Mouse (Mus musculus): ENCODE data around the gene Unkl. TPM values are rescaled to one million over a fixed set of nuclear protein-coding genes. Genes with fewer than 3 reads are reported as not detected.
A peak's percentile ranks its signal among the peaks of the same experiment; 100 is the strongest.

Unkl gene
- 10 to 100 TPM in 1 of 2 experiments, 1 to 10 TPM in 1; 8.5 to 10.4 TPM for total RNA-seq (2021)

- DNase-seq = peak; percentile 87
These were observed at the start of gene Unkl for GRCm38 (mm10) chr17:25188150-25189031. TSS of gene Unkl (plus strand) at chr17:25188397.

GRCm38 (mm10) chr17:25138803-25139202 is 49.4 kb upstream of the Unkl start:
- DNase-seq = no peak

DNA sequence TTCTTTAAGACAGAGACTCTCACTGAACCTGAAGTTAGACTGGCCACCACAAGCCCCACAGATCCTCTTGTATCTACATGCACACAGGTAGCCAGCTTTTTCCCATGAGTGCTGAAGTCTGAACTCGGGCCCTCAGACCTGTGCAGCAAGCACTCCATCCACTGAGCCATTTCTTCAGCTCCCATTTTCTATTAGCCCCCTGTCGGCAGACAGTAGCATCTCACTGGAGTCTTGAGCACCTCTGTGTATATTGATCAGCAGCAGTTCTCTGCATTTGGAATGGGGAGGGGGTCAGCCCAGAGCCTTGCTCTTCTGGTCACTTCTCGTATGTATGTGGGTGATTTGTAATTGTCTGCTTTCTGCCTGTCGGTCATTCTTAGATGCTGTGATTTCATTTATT is 48.2 kb upstream of the Unkl start:
- peak; percentile 22 for DNase-seq

DNA sequence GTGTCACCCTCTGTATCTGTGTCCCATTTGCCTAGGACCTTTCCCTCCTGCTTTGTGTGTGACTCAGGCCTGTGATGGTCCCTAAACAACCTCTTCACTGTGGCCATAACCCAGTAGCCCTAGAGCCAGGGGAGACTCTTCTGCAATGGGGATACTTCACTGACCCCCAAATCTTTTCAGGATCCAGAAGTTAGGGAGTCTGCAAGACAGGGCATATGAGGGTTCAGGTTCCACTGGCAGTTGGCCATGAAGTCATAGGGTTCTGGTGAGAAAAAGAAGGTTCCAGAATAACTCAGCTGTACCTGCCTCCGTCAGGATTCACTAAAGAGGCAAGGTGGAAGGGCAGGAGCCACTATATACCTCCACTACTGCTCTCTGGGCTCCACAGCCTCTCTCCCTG is 26.0 kb upstream of the Unkl start, which contains the start of gene Ccdc154:
TSS of gene Ccdc154 (plus strand) at position 301 of the 400 bp plus-strand sequence.
- no peak for DNase-seq

DNA sequence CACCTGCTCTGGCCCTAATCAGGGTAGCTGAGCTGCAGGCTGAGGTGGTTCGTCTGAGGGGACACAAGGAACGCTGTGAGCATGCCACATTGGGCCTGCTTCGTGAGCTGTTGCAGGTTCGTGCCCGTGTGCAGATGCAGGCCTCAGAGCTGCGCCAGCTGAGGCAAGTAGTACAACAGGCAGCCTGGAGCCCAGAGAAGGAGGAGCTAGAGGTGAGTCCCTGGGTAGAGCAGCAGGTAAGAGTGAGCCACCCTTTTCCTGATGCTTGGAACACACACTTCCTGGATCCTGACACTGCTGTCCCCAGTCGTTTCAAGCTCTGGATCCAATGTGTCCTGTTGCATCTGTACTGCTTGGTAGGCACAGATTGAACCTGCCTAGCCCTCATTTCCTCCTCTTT is 24.8 kb upstream of the Unkl start:
- DNase-seq = no peak

GRCm38 (mm10) chr17:25164770-25165169 is 23.4 kb upstream of the Unkl start:
- DNase-seq = no peak

DNA sequence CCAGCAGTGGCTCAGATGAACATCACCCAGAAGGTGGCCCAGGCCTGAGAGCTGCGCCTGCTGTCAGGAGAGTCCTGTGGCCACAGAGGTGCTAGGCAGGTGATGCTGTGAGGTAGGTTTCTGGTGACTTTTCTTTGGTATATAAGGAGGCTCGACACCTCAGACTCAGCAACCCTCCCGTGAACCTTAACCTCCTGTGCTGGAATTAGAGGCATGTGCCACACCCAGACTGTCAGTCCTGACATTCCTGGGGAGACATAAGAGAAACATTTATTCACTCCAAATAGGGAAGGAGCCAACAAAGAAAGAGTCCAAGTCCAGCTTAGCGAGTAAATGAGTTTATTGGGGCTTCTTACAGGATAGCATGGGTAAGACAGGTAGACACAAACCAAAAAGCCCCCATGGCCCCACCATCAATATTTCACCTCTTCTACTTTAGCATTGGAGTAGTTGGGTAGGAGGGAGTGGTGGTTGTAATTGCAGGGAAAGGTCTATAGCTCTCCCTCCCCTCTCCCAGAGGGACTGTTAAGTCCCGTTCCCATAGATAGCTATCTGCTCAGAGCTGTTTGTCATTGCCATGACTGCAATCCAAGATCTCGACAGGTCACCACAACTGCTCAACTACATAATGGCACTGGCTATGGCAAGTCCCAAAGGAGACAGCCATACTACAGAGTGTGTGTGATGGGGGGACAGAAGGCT is 22.1 kb upstream of the Unkl start:
- DNase-seq = no peak

- no peak for DNase-seq
These were observed 18.5 kb upstream of the Unkl start for GRCm38 (mm10) chr17:25169706-25170105.

DNA sequence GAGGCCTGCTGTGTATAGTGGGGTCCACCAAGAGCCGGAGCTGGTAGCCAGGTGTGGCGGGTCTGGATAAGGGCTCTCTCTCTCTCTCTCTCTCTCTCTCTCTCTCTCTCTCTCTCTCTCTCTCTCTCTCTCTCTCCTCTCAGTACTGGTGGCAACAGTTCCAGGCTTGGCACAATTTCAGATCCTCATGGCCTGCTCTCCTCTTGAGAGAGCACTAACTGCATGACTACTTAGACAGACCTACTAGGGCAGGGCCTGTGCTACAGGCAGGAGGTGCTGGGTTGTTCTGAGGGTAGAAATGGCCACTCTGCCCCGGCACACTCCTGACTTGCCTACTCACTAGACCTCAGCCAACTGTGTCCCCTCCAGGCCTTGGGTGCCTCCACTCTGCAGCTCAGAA is 15.6 kb upstream of the Unkl start:
- DNase-seq = no peak

DNA sequence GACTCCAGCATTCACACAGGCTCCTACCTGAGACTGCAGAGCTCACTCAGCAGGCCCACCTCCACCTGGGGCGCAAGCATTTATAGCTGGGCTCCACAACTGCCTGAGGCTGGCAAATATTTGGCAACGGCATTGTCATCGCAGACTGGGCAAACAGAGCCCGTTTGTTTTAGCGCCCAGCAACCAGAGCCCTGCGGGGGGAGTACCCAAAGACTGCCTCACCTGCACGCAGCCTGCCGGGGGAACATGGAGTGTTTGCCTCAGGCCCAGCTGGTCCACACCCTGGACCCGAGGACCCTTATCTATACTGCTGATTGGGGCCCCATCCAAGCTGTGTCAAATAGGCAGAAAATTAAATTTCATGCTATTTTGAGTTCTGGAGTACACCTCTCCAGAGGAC is 12.8 kb upstream of the Unkl start, which contains the start of gene Gm38655:
TSS of gene Gm38655 (minus strand) at position 61 of the 400 bp plus-strand sequence.
- no peak for DNase-seq

- DNase-seq = no peak
These were observed 5.0 kb upstream of the Unkl start for GRCm38 (mm10) chr17:25183232-25183631.

GRCm38 (mm10) chr17:25184129-25184691 is 4.0 kb upstream of the Unkl start, which contains the start of gene BC003965:
TSS of gene BC003965 (plus strand) at chr17:25184554.
- DNase-seq = peak; percentile 97

DNA sequence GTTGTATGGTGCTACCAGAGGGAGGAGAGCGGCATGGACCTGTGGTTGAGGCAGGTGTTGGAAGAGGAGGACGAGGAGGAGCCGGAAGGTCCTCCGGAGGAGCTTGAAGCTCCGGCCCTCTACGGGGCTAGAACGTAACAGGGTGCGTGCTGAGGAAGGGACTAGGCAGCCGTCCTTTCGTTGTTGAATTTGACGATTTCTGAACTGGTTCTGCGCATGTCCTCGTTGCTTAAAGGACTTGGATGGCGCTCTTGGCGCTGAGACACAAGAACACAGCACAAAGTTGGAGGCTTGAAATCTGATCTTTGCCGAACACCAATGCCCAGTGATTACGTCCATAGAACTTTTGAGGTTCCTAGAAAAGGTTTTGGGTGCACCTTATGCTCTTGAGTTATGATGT is 3.2 kb upstream of the Unkl start:
- no peak for DNase-seq

- DNase-seq = no peak
These were observed 430 bp upstream of the Unkl start for GRCm38 (mm10) chr17:25187784-25188149.

- DNase-seq = no peak
These were observed 894 bp downstream of the Unkl start for GRCm38 (mm10) chr17:25189091-25189490.

- no peak for DNase-seq
These were observed 14.2 kb downstream of the Unkl start for GRCm38 (mm10) chr17:25202401-25202800.

DNA sequence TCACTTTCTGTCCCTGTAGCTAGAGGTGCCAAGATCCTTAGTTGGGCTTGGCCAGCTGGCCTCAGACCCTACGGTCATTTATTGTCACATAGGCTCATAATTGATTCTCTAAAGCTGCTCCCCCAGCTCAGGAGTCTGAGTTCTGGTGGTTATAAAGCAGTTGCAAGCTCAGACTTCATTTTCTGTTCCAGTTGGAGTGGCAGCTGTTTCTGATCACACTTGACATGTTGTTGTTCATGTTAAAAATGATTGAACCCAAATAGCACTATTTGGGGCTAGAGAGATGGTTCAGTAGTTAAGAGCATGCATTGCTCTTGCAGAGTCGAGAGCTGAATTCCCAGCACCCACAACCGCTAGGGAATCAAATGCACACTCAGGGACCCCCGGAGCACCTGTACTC is 21.8 kb downstream of the Unkl start:
- no peak for DNase-seq

GRCm38 (mm10) chr17:25210680-25211466 is 22.7 kb downstream of the Unkl start:
- DNase-seq = peak; percentile 33

DNA sequence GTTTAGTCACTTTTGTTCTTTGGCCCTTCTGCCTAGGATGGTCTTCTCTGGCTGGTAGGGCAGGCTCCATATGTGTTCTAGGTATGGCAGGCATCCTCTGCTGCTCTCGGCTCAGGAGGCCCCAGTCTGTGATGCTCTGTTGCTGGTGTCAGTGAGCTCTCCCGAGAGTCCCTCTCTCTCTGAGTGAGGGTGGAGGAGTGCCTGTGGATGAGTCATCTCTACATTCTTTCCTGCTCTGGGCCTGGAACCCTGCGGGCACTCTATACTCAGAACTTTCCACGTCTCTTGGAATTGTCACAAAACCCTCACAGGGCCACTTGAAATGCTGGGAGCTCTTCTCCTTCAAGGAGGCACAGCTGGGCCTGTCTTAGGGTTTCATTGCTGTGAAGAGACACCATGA is 23.5 kb downstream of the Unkl start:
- no peak for DNase-seq

GRCm38 (mm10) chr17:25215431-25215830 is 27.2 kb downstream of the Unkl start:
- no peak for DNase-seq

DNA sequence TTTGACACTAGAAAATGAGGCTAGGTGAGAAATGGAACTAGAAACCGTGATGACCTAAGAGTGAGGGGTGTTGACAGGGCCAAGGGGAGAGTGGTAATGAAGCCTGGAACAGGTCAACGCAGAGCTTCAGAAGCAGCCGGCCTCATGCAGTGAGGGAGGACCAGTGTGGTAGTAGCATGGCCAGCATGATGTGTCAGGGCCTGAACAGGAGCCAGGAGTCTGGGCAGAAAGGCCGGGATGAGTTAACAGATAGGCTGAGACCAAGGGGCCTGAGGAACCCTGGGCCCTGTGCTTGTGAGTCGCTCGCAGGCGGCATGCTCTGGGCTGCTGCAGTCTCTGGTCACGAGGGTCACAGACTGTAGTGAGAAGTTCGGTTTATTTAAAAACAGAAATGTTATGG is 30.8 kb downstream of the Unkl start:
- no peak for DNase-seq
